Mouse (Mus musculus) layer of hippocampus, postnatal 14 days (tissue): ENCODE results near the gene Atp5mpl. TPM values are rescaled to one million over a fixed set of nuclear protein-coding genes. Genes with fewer than 3 reads are reported as not detected.

Experiments used
- DNase-seq, 2 experiments: peaks; one replicate each; pipeline ENCODE4 v3.0.0; 2021 to 2022; ENCODE audit warnings: low spot score in 2 of 2, mixed read lengths in 1 of 2
- total RNA-seq, 2 experiments: library from RNA; stranded (reverse); gene quantifications; 2 replicates each; pipeline ENCODE4 v1.2.3; 2021

Atp5mpl gene
- total RNA-seq, 2 experiments from 2014 or later, result 434 to 440 TPM

DNA sequence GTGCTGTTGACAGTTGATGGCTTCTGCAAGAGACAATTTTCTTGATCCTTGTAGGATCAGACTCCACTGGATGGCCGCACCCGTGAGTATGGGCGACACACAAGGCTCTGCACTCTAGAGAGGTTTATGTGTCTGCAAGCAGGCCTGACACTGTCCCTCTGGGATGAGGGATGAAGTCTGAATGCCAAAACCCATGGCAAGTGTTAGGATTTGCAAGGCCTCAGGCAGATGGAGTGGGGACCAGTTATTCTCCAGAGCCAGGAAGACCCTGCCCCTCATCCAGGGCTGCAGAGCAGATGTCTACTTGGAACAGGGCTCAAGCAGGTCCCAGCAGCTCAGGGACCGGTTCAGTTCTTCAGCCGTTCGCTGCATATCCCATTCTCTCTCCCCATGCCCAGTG lies 51.0 kb downstream of the Atp5mpl start:
- DNase-seq, result no peak

GRCm38 (mm10) chr12:111914031-111914430 lies 52.7 kb downstream of the Atp5mpl start:
- DNase-seq, result no peak

- no peak for DNase-seq
Observed at GRCm38 (mm10) chr12:111912802-111913201, 54.0 kb downstream of the Atp5mpl start.

DNA sequence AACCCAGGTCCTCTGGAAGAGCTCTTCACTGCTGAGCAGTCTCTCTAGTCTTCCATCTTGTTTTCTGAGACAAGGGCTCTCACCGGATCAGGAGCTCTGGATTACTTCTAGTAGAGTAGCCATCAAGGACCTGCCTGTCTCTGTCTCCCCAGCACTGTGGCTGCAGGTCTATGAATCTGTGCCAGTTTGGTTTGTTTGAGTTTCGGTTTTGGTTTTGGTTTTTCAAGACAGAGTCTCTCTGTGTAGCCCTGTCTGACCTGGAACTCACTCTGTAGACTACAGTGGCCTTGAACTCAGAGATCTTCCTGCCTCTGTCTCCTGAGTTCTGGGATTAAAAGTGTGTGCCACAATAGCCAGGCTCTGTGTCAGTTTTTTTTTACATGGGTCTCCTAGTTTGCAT lies 55.0 kb downstream of the Atp5mpl start:
- no peak for DNase-seq

Other genes starting within 250 kb of the Atp5mpl start
- 100 to 1,000 TPM; 826 to 832 TPM for gene Klc1, start 208.1 kb downstream of the Atp5mpl start, total RNA-seq
- 1 to 10 TPM; 3.0 to 3.9 TPM for gene Xrcc3, start 153.1 kb downstream of the Atp5mpl start, total RNA-seq
- 10 to 100 TPM; 17.3 to 20.4 TPM for gene Zfyve21, start 152.8 kb downstream of the Atp5mpl start, total RNA-seq
- gene Ppp1r13b, start 58.9 kb downstream of the Atp5mpl start, total RNA-seq, result 10 to 100 TPM; 79.3 to 83.0 TPM
- gene Tdrd9, start 4.6 kb upstream of the Atp5mpl start, total RNA-seq, result under 1 TPM; 0.12 to 0.16 TPM
- gene Rd3l, start 14.3 kb upstream of the Atp5mpl start, total RNA-seq, result under 1 TPM in 1 of 2 experiments, not detected in 1; 0.38 TPM
- gene Aspg, start 139.7 kb upstream of the Atp5mpl start, total RNA-seq, result 1 to 10 TPM; 4.2 to 4.7 TPM
- 1 to 10 TPM; 7.0 to 8.9 TPM for gene Kif26a, start 179.2 kb upstream of the Atp5mpl start, total RNA-seq